Mouse (Mus musculus) right cerebral cortex, postnatal 14 days (tissue): ENCODE results near the gene Slc7a10.
A peak's percentile ranks its signal among the peaks of the same experiment; 100 is the strongest.
"Not testable (repeated sequence)": the region's sequence is repeated elsewhere in the genome, so short reads cannot be mapped to it uniquely, and the experiment has no call there.

Source experiments
- DNase-seq: peaks from one replicate; pipeline ENCODE4 v3.0.0; 2022

Gene Slc7a10

DNA sequence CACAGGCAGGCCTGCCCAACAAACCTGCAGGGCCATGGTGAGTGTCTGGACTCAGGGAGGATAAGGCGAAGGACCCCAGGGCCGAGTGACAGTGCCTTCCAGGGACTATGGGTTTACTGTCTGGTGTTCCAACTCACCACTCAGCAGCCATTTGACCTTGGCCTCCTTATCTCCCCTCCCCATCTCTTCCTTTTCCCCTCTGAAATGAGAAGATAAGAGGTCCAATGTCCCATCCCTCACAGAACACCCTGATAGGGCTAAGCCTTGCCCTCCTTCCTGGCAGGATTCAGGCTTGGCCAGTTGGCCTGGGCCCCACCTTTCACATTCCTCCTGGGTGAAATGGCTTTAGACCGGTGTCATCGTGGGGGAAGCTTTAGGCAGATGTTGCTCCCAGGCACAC is 10.7 kb upstream of the Slc7a10 start:
- DNase-seq = no peak

DNA sequence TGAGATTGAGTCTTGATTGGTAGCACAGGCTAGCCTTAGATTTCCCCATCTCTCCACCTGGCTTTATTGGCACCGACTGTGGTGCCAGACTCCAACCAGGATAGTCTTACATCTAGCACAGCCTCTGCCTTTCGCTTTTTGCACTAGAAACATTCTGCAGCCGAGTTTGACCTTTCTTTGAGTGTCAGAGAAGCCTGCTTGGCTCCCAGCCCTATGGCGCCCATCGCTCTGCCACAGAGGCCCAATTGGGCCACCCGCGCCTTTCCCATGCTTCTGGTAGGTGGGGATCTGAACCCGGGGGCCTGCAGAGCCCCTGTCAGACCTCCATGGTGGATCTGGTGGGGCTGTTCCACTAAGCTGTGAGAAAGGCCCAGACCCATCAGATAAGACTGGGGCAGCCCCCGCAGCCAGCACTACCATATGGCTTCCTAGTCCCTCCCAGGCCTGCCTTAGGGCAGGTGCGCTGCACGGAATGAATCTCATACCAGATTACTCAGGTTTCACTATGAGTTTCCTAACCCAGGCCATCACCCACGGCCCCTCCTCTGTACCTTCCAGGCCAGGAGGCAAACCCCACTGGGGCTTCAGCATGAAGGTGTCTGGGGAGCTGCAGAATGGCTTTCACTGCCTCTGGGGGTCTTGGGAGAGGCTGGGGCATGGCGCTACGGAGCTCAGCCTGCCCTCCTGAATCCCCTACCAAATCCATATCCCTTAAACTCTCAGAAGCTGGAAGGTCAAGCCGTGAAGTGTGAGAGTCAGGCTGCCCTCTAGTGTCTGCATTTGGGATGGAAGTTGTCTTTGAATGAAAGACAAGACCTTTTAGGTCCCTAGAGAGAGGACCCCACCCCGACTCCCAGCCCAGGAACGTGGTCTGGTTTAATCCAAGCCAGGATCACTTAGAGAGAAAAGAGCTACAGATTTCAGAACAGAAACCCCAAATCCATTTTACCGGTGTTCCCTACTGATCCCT is 9.5 kb upstream of the Slc7a10 start:
- no peak for DNase-seq

DNA sequence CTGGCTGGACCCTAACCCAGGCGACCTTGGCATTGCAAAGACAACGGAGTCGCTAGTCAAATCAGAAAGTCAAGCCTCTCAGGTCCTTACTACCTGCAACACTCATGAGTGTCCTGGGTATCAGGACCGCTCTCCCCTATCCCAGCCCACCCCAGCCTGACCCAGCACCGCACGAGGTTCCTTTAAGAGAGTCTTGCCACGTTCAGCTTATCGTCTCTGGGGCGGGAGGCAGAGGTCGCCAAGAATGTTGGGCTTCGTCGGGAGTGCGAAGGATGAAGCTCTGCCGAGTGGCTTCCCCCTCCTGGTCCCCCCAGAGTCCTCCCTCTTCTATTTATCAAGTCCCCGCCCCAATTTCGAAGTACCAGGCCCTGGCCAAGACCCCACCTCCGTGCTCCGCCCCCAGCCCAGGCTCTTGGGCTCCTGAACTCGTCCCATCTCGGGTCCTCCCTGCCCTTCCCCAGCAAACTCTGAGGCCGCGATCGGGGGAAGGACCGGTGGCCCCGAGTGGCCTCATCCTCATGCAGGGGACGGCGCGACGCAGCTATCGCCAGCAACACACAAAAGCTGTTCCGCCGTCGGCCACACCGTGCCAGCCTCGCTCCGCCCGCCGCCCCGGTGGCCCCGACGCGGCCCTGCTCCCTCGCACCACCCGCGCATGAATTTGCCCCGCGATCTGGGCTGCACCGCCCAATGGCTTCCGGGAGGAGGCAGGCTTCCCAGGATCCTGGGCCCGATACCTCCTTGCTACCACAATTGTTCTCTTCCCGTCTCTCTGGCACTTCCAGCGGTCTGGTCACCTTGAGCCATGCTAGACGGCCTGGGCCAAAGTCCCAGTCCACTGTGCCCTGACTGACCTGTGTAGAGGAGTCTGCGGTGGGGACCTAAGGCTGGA is 1.1 kb upstream of the Slc7a10 start:
- peak; percentile 37 for DNase-seq

DNA sequence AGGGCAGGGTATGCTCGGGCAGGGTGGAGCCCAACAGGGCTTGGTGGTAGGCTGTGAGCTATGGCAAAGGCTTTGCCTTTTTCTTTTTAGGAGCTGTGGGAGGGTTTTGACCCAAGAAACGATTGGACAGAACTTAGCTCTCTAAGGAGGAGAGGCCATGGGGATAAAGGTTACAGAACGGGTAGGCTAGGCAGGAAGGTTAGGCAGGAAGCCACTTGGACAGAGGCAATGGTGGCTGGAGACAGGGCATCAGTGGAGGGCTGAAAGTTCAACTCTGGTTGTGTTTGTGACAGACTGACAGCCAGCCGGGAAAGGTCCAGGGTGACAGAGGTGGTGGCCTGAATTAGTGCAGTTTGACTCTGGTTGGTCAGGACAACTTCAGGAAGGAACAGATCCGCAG is 3.5 kb downstream of the Slc7a10 start:
- no peak for DNase-seq

DNA sequence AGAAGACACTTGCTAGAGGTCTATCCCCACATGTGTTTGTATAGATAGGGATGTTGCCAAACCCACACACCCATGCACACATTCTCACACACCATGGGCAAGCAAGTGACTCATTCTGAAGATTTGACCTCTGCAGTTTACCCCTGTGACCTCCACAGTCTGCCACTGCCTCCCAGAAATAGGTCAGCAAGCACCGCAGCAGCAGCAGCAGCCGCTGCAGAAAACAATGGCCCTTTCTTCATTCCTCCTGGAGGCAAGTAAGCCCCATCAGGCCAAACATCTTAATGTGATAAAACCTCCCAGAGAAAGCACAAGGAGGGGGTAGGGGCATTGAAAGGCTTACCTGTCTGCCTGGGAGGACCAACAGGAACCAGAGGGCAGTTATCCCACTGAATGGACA is 5.1 kb downstream of the Slc7a10 start:
- no peak for DNase-seq

DNA sequence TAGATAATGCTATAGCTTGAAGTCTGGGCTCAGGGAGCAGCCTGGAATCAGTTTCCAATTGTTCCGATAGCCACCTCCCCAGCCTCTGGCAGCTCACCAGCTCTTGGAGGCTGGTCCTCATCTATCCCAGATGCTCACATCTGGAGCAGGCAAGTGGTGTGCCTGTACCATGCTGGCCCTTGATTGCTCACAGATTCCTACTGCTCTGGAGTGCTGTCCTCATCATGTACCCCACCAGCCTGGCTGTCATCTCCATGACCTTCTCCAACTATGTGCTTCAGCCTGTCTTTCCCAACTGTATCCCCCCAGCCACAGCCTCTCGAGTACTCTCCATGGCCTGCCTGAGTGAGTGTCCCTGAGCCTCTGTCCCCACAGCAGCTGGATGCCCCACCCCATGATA is 10.8 kb downstream of the Slc7a10 start:
- DNase-seq = no peak

DNA sequence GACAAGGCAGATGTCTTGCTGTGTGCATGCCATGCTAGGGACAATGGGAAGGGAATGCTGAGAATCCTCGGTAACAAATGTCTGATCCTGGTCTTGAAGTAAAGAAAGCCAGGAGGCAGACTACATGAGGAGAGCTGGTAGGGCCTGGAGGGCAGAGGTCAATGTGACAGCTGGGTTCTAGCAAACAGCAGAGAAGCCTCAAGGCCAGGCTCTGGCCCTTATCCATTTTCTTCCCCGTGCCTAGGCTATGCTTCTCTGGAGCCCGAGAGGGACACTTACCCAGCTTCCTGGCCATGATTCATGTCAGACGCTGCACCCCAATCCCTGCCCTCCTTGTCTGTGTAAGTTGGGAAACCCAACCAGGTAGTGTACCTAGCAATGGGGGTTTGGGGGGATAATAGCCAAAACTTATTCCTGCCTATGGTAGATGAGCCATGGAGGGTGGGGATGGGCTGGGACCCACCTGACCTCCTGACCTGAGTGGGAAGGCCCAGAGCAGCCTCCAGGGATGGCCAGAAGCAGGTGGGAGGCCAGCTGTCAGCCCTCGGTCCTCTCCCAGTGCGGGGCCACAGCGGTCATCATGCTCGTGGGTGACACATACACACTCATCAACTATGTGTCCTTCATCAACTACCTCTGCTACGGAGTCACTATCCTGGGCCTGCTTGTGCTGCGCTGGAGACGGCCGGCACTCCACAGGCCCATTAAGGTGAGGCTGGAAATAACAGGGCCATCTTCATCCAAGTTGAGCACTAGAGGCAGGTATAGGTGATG is 13.0 kb downstream of the Slc7a10 start:
- no peak for DNase-seq

DNA sequence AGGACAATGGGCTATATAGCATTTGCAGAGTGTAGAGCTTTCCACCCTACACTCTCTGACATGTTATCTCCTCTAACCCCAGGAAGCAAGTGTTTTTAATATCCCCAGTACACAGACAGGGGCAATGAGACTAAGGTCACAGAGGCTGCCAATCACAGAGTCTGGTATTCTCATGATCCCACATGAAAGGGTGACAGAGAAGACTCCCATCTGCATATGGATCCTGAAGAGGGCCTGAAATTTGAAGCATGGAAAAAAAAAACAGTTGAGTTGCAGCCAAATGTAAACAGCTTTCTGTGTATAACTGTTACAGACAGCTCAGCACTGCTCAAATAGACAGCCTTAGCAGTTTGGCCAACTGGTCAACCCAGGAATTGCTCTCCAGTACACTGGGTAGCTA is 13.6 kb downstream of the Slc7a10 start:
- no peak for DNase-seq

DNA sequence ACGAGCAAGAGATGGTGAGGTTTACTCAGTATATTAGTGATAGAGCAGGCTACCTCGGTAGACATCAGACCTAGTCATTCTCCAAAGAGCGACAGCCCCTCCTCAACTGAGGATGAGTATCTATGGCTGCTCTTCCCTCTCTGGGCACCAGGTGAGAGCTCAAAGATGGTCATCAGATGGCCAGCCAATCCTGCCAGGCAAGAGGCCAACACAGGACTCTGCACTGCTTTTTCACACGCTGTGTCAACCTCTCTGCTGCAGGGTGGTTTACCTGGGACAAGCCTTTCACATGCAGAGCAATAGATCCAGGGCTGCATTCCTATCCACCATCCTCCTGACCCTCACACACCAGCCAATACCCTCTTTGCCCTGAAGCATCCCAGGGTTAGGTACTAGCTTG is 25.6 kb downstream of the Slc7a10 start:
- DNase-seq = no peak

DNA sequence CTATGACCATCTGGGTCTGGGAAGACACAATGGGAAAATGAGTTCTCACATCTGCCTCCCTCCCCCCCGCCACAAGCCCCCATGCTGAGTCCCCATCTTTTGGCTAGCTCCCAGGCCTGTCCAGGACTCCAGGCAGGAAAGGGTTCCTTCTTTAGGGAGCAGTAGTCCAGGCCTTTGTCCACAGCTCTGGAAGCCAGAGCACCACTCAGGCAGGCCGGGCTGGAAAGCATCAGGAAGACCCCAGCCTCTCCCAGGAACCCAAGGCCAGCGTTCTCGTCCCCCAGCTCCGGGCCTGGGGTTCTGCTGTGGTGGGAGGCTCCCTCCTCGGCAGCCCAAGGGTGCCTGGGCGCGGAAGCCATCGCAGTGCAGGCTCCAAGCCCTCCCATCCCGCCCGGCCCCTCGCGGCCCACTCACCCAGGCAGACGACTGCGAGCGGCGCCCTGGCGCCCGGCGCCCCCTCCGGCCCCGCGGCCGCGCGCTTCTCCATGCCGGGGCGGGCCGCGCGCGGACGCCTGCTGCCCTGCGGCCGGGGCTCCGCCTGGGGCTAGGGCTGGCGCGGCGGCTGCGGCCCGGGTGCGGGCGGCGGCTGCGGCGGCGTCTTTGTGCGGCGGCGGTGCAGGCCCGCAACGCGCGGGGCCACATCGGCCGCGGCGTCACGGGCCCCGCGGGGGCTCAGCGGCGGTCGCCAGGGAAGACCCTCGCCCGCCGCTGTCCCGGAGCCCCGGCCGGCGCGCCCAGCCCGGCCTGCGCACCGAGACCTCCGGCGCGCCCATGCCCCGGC is 28.4 kb downstream of the Slc7a10 start:
- DNase-seq = no peak

DNA sequence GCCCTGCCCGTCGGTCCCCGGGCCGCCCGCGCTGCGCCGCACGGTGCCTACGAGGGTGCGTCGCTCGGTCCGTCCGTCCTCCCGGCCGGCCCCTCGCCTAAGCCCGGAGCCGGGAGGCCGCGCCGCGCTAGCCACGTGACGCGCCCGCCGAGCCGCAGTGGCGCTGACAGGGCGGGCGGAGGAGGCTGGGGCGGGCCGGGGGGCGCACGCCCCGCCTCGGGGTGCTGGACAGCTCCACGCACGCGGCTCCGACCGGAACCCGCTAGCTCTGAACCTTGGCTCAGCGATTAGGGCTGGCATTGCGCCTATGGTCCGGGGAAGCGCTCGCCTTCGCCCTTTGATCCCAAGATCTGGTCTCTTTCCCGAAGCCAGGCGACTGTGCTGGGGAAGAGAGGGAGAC is 29.0 kb downstream of the Slc7a10 start, which contains the start of gene Lrp3:
Gene Lrp3, minus strand, starts transcription at position 274 of the 400 bp plus-strand sequence.
- DNase-seq = peak; percentile 69

DNA sequence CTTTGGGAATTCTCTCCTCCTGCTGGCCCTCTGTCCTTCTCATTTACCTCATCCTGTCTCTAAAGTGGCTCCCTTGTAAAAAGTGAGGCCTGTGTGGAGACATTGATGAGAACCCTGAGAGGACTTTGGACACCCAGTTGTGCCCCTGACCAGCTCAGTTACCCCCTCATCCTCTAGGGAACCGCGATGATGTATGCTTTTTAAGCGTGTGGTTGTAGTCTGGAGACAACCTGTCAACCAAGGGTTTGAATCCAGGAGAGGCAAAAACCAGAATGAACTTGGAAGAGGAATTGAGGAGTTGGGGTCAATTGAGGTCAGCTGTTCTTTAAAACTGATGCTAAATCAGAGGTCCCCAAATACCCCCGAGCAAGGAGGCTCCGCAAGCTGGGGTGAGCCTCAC is 29.5 kb downstream of the Slc7a10 start:
- DNase-seq = no peak

DNA sequence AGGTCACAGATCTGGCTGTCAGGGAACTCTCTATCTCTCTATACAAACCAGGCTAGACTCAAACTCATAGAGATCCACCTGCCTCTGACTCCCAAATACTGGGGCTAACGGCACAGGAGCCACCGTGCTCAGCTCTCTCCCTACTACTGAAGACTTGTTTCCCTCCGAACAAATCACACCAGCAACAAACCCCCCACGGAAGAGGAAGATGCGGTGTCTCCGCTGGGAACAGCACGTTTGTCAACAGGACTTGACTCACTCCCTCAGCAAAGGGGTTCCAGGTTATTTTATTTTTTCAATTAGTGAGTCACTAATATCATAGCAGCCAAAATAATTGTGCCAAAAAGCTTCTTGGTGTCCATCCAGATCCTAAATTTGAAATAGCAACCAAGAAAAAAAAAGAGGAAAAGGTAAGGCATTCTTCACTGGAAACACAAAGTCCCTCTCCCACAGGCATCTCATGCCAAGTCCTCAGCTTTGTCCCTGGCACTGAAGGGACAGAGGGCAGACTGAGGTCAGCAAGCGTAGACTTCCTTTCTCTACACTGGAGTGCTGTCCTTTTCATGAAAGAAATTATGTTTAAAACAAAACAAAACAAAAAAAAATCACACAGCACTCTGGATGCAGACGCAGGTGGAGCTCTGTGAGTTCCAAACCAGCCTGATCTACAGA is 34.6 kb downstream of the Slc7a10 start:
- no peak for DNase-seq

DNA sequence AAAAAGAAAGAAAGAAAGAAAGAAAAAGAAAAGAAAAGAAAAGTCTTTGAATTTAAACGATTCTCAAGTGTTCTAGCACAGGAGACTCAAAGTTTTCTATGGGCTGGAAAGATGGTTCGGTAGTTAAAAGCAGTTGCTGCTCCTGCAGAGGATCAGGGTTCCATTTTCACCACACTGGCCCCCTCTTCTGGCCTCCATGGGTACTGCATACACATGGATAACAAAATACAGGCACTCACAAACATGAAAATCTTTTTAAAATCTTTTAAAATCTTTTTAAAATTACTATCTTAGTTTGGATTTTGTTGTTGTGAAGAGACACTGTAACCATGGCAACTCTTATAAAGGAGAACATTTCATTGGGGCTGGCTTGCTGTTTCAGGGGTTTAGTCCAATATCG is 44.1 kb downstream of the Slc7a10 start:
- DNase-seq = no peak

DNA sequence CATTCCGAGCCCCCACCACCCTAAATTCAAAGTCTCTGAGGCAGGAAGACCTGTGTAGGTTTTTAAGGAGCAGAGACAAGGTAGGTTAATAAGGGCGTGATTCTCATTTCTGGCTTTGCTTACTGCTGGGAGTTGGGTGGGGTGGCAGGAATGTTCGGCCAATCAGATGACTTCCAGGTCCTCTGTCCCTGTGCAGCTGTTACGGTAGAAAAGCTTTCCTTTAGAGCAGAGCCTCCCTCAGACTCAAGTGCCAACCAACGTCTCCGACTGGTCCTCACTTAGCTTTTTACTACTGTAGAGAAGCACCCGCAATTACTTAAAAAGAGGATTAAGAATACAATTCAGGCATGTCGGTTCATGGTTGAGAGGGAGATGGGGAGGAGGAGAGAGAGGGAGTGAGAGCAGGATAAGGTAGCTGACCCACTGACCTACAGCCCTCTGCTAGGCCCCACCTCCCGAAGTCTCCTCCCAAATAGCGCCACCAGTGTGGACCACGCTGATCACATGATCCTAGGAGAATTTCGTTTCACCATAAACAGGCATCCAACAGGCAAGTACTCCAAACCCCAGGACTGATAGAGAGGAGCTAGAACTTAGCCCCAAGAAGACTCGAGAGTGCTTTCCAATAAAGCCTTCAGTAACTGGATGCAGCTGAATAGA is 46.7 kb downstream of the Slc7a10 start:
- no peak for DNase-seq

DNA sequence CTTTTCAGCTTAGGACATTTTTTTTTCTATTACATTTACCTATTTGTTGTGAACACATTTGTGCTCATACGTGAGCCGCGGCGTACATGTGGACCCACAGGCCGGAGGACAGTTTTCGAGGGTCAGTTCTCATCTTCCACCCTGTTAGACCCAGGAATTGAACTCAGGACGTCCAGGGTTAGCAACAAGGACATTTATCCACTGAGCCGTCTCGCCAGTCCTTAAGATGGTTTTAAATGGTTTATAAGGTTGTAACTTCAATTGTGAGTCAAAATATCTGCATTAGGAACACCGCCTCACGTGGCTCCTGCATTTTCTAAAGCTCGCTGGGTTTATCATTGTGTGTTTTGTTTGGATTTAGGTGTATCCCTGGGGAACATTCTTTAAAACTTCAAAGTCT is 47.7 kb downstream of the Slc7a10 start:
- DNase-seq = no peak

DNA sequence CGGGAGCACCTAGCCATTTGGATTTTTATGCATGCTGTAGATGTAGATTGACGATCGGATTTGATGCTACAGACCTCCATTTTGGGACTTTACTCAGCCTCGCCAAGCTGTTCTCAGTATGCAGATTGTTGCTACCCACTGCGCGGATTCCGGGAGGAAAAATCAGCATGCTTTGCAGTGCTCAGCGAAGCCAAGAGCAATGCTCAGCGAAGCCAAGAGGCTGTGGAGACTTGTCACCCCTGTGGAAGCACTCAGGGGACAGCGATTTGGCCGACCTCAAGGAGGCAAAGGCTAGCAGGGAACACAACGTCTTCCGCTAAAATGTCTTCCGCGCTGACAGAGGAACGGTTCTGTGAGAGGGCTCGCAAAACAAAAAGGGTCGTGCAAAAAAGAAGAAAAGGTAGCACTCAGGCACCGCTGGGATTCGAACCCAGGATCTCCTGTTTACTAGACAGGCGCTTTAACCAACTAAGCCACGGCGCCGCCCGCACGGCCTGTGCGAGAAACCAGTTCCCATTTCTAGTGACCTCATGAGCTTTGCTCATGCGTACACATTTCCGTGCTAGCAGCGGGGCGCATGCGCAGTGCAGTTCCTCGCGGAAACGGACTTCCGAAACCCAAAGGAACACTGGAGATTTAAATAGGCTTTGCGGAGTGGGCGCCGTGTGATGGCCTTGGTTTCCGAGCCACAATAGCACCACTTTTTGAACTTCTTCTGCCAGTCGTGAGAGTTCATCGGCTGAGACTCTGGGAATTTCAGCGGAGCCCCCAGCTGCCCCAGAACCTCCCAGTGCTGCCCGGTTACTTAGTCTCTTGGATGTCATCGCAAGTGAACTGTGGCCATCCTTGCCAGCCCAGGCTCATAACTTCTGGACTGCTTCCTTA is 48.4 kb downstream of the Slc7a10 start:
- peak; percentile 97 for DNase-seq

DNA sequence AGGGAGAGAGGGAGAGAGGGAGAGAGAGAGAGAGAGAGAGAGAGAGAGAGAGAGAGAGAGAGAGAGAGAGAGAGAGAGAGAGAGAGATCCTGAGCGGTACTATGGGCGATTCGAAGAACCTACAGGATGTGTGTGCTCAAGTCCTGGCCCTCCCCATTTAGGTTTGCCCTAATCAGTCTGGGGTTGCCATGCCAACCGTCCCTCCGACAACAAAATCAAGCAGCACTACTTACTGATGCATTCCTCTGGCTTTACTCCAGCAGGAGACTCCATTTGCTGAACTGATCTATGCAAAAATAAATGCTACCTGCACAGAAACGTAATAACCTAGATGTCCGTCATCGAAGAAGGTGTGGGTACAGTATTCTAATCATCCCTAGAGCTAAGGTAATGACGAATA is 49.1 kb downstream of the Slc7a10 start:
- peak; percentile 65 for DNase-seq

DNA sequence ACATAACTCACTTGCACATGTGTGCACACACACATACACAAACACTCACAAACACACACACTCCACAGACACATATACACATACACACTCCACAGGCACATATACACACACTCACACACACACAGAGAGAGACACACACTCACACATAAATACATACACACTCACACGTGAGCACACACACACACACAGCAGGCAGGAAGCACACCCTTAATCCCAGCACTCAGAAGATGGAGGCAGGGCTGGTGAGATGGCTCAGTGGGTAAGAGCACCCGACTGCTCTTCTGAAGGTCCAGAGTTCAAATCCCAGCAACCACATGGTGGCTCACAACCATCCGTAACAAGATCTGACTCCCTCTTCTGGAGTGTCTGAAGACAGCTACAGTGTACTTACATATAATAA is 51.8 kb downstream of the Slc7a10 start:
- DNase-seq = not testable (repeated sequence)
